Mouse (Mus musculus) MEL (cell line): ENCODE measurements at regions not wholly inside any gene's neighbourhood (a gene's known extent, or its start where the extent isn't known, plus 50 kb on each side); places are given as distances from the start of the nearest gene placed in this dataset.

Experiments used
- DNase-seq: peaks from one replicate; pipeline ENCODE4 v3.0.0; 2011; ENCODE audit warnings: low read depth, low spot score
- H3K27ac ChIP-seq: 2 replicates; pipeline ENCODE4 v1.5.1; 2012; ENCODE audit warnings: low read depth, mild to moderate bottlenecking, control low read depth, low read length, moderate library complexity; ENCODE audit not compliant: control insufficient read depth
- H3K27me3 ChIP-seq, 2 experiments: fragments of 150-350 bp in 1 of 2; sonication (generic) in 1 of 2; 2 replicates each; pipeline ENCODE4 v1.6.1; 2012; ENCODE audit warnings: low read length in 2 of 2, mild to moderate bottlenecking in 2 of 2, improper control_type of control experiment in 1 of 2, moderate library complexity in 1 of 2; ENCODE audit not compliant: insufficient read depth in 2 of 2, control insufficient read depth in 1 of 2
- H3K36me3 ChIP-seq, 2 experiments: 2 replicates each; pipeline ENCODE4 v1.6.1; 2012 to 2014; ENCODE audit warnings: low read length in 2 of 2, improper control_type of control experiment in 1 of 2, inconsistent platforms in 1 of 2, mild to moderate bottlenecking in 1 of 2; ENCODE audit not compliant: insufficient read depth in 2 of 2, control insufficient read depth in 1 of 2
- H3K4me1 ChIP-seq, 2 experiments: fragments of 150-350 bp in 1 of 2; sonication (generic) in 1 of 2; 2 replicates each; pipeline ENCODE4 v1.6.1; 2012; ENCODE audit warnings: low read length in 2 of 2, improper control_type of control experiment in 1 of 2, mild to moderate bottlenecking in 1 of 2; ENCODE audit not compliant: insufficient read depth in 2 of 2, control insufficient read depth in 1 of 2
- H3K4me3 ChIP-seq, 2 experiments: fragments of 150-350 bp in 1 of 2; sonication (generic) in 1 of 2; 2 replicates each; pipeline ENCODE4 v1.5.1; 2012; ENCODE audit warnings: low read depth in 2 of 2, low read length in 2 of 2, mild to moderate bottlenecking in 2 of 2, moderate library complexity in 2 of 2, control low read depth in 1 of 2, improper control_type of control experiment in 1 of 2; ENCODE audit not compliant: control insufficient read depth in 1 of 2, insufficient read depth in 1 of 2
- H3K79me2 ChIP-seq: 2 replicates; pipeline ENCODE4 v1.6.1; 2012; ENCODE audit warnings: mild to moderate bottlenecking, low read length, moderate library complexity; ENCODE audit not compliant: control insufficient read depth, poor library complexity, insufficient read depth
- H3K9ac ChIP-seq: 2 replicates; pipeline ENCODE4 v1.6.1; 2012; ENCODE audit warnings: low read depth, mild to moderate bottlenecking, control low read depth, low read length, moderate library complexity; ENCODE audit not compliant: control insufficient read depth, poor library complexity, severe bottlenecking
- H3K9me3 ChIP-seq: fragments of 150-350 bp; sonication (generic); replicated peaks from 2 replicates; pipeline ENCODE4 v1.6.1; 2012; ENCODE audit warnings: mild to moderate bottlenecking, low read length, improper control_type of control experiment, moderate library complexity; ENCODE audit not compliant: insufficient read depth
- CHD1 ChIP-seq: IDR thresholded peaks from 2 replicates; pipeline ENCODE4 v1.6.1; 2012; ENCODE audit warnings: low read depth, mild to moderate bottlenecking, inconsistent platforms, low read length, improper control_type of control experiment
- CHD2 ChIP-seq: IDR thresholded peaks from 2 replicates; pipeline ENCODE4 v1.6.1; 2011; ENCODE audit warnings: low read length, improper control_type of control experiment
- CTCF ChIP-seq, 3 experiments: IDR thresholded peaks in 2 of 3; conservative IDR thresholded peaks in 1 of 3; 2 replicates each; pipeline ENCODE4 v1.5.1; 2011 to 2012; ENCODE audit warnings: low read length in 3 of 3, low read depth in 2 of 3, mild to moderate bottlenecking in 2 of 3, improper control_type of control experiment in 1 of 3, inconsistent platforms in 1 of 3, mixed read lengths in 1 of 3, moderate library complexity in 1 of 3; ENCODE audit not compliant: control insufficient read depth in 1 of 3, insufficient read depth in 1 of 3, poor library complexity in 1 of 3, severe bottlenecking in 1 of 3
- E2F4 ChIP-seq: IDR thresholded peaks from 2 replicates; pipeline ENCODE4 v1.6.1; 2011; ENCODE audit warnings: low read depth, low read length, improper control_type of control experiment, borderline replicate concordance
- ELF1 ChIP-seq: IDR thresholded peaks from 2 replicates; pipeline ENCODE4 v1.6.1; 2014; ENCODE audit warnings: low read depth, mild to moderate bottlenecking, inconsistent platforms, low read length, improper control_type of control experiment, moderate library complexity
- ETS1 ChIP-seq: IDR thresholded peaks from 2 replicates; pipeline ENCODE4 v1.6.1; 2012; ENCODE audit warnings: low read depth, mild to moderate bottlenecking, inconsistent platforms, low read length, improper control_type of control experiment, moderate library complexity
- KAT2A ChIP-seq: conservative IDR thresholded peaks from 2 replicates; pipeline ENCODE4 v1.6.1; 2012; ENCODE audit warnings: low read depth, low read length, improper control_type of control experiment, inconsistent platforms
- MAFK ChIP-seq: IDR thresholded peaks from 2 replicates; pipeline ENCODE4 v1.6.1; 2011; ENCODE audit warnings: low read depth, mild to moderate bottlenecking, low read length, improper control_type of control experiment, borderline replicate concordance
- MAX ChIP-seq: IDR thresholded peaks from 2 replicates; pipeline ENCODE4 v1.6.1; 2011; ENCODE audit warnings: low read length, improper control_type of control experiment
- MEF2A ChIP-seq: IDR thresholded peaks from 2 replicates; pipeline ENCODE4 v1.6.1; 2014; ENCODE audit warnings: low read depth, mild to moderate bottlenecking, inconsistent platforms, low read length, improper control_type of control experiment; ENCODE audit not compliant: poor library complexity, insufficient replicate concordance, severe bottlenecking; ENCODE audit errors: extremely low read depth
- MXI1 ChIP-seq: IDR thresholded peaks from 2 replicates; pipeline ENCODE4 v1.6.1; 2011; ENCODE audit warnings: mild to moderate bottlenecking, low read depth, low read length, improper control_type of control experiment
- MYC ChIP-seq: IDR thresholded peaks from 2 replicates; pipeline ENCODE4 v1.6.1; 2011; ENCODE audit warnings: low read depth, mild to moderate bottlenecking, low read length, improper control_type of control experiment, moderate library complexity
- NELFE ChIP-seq: IDR thresholded peaks from 2 replicates; pipeline ENCODE4 v1.6.1; 2011; ENCODE audit warnings: low read depth, low read length, improper control_type of control experiment
- POLR2A ChIP-seq, 2 experiments: IDR thresholded peaks; 2 replicates each; pipeline ENCODE4 v1.6.1; 2011 to 2012; ENCODE audit warnings: low read length in 2 of 2, mild to moderate bottlenecking in 2 of 2, control low read depth in 1 of 2, improper control_type of control experiment in 1 of 2, low read depth in 1 of 2, moderate library complexity in 1 of 2; ENCODE audit not compliant: control insufficient read depth in 1 of 2, insufficient read depth in 1 of 2, poor library complexity in 1 of 2
- POLR2AphosphoS2 ChIP-seq: IDR thresholded peaks from 2 replicates; pipeline ENCODE4 v1.6.1; 2011; ENCODE audit warnings: low read length, improper control_type of control experiment
- POLR2AphosphoS5 ChIP-seq: IDR thresholded peaks from 2 replicates; pipeline ENCODE4 v1.6.1; 2012; ENCODE audit warnings: low read depth, borderline replicate concordance, mild to moderate bottlenecking, inconsistent platforms, low read length, moderate library complexity, mixed read lengths
- RCOR1 ChIP-seq: IDR thresholded peaks from 2 replicates; pipeline ENCODE4 v1.6.1; 2012; ENCODE audit warnings: low read depth, mild to moderate bottlenecking, inconsistent platforms, low read length, improper control_type of control experiment
- SIN3A ChIP-seq: IDR thresholded peaks from 2 replicates; pipeline ENCODE4 v1.6.1; 2012; ENCODE audit warnings: low read length, improper control_type of control experiment, inconsistent platforms
- SMC3 ChIP-seq: IDR thresholded peaks from 2 replicates; pipeline ENCODE4 v1.6.1; 2011; ENCODE audit warnings: low read depth, low read length, improper control_type of control experiment
- TCF12 ChIP-seq: IDR thresholded peaks from 2 replicates; pipeline ENCODE4 v1.6.1; 2014; ENCODE audit warnings: low read depth, mild to moderate bottlenecking, inconsistent platforms, low read length, improper control_type of control experiment, moderate library complexity
- USF1 ChIP-seq: IDR thresholded peaks from 2 replicates; pipeline ENCODE4 v1.6.1; 2014; ENCODE audit warnings: low read depth, mild to moderate bottlenecking, inconsistent platforms, low read length, improper control_type of control experiment, moderate library complexity
- USF2 ChIP-seq, 2 experiments: IDR thresholded peaks; 2 replicates each; pipeline ENCODE4 v1.6.1; 2011 to 2012; ENCODE audit warnings: improper control_type of control experiment in 2 of 2, low read length in 2 of 2, borderline replicate concordance in 1 of 2, inconsistent platforms in 1 of 2, low read depth in 1 of 2, mild to moderate bottlenecking in 1 of 2; ENCODE audit not compliant: insufficient read depth in 1 of 2
- ZMIZ1 ChIP-seq: IDR thresholded peaks from 2 replicates; pipeline ENCODE4 v1.6.1; 2012; ENCODE audit warnings: low read depth, mild to moderate bottlenecking, inconsistent platforms, low read length, improper control_type of control experiment, moderate library complexity
- ZNF384 ChIP-seq: IDR thresholded peaks from 2 replicates; pipeline ENCODE4 v1.6.1; 2012; ENCODE audit warnings: low read depth, mild to moderate bottlenecking, inconsistent platforms, low read length, improper control_type of control experiment

DNA sequence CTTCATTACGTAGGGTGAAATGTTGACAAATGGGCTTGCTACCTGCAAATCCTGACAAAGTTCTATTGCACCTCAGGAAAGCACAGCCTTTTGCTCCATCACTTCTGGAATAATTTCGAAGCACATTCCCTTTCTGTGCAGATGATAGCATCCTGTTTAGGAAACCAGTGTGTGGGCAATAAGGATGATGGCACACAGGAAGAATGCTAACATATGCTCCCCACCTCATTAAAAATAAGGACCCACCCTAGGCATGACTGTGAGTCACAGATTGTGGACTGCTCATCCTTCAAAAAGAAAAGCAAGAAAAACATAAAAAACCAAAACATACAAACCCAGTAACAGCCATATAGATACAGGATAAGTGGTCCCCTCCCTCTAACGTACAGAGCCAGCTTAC is 226.2 kb downstream of the Tox3 start:
- TF ChIP-seq CHD1 (no peak), CHD2 (no peak), SMC3 (no peak), MYC (no peak), E2F4 (no peak), ZMIZ1 (no peak), NELFE (no peak), KAT2A (no peak), USF1 (no peak), TCF12 (no peak), MAFK (no peak), MEF2A (no peak), POLR2A (IDR thresholded peaks at IDR 0.05; ENCODE audit: control insufficient read depth in 1 of 2, insufficient read depth in 1 of 2, low read depth in 1 of 2, low read length in 2 of 2, poor library complexity in 1 of 2) (no peak)
- H3K79me2 ChIP-seq = no peaks in the 10 kb centered on the region
- H3K27ac ChIP-seq = no peak overlapping the region
- no peak overlapping the region for H3K9ac ChIP-seq
- no peak overlapping the region for H3K4me3 ChIP-seq
- H3K4me1 ChIP-seq = no peaks in the 10 kb centered on the region
- no peak for DNase-seq
- no peaks in the 10 kb centered on the region for H3K27me3 ChIP-seq
- no peaks in the 10 kb centered on the region for H3K9me3 ChIP-seq
- no peaks in the 10 kb centered on the region for H3K36me3 ChIP-seq

DNA sequence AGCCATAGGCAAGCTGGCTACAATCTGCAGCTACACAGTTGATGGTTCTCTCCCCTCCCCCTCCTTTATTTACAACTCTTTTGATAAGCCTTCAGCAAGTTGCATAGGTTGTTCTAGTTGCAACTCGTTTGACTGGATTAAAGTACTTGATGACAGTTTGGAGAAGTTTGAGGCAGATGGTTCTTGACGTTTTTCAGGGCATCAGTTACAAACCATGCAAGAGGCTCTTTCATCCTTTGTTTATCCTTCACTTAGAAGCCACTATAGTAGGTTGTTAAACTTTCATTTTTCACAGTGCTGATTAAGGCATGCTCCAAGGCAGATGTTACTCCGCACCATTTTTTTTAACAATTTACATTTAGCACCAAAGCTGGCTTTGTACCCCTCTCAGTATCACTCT is 227.1 kb downstream of the Tox3 start:
- DNase-seq = no peak
- H3K4me3 ChIP-seq = no peak overlapping the region
- H3K79me2 ChIP-seq = no peaks in the 10 kb centered on the region

More for the DNA sequence above, 227.1 kb downstream of the Tox3 start:
- H3K4me1 ChIP-seq = no peaks in the 10 kb centered on the region
- H3K9ac ChIP-seq = no peak overlapping the region
- H3K27ac ChIP-seq = no peak overlapping the region
- H3K36me3 ChIP-seq = no peaks in the 10 kb centered on the region
- no peak for TF ChIP-seq MAFK
- TF ChIP-seq CTCF (IDR thresholded peaks at IDR 0.05 in 2 of 3, conservative IDR thresholded peaks at IDR 0.05 in 1 of 3; ENCODE audit: control insufficient read depth in 1 of 3, insufficient read depth in 1 of 3, low read depth in 2 of 3, low read length in 3 of 3, poor library complexity in 1 of 3, severe bottlenecking in 1 of 3) = no peak
- TF ChIP-seq ELF1 = no peak
- no peak for TF ChIP-seq RCOR1
- no peak for TF ChIP-seq ETS1
- no peak for TF ChIP-seq MXI1
- TF ChIP-seq CHD2 = no peak
- no peak for TF ChIP-seq MEF2A
- no peak for TF ChIP-seq POLR2AphosphoS2
- TF ChIP-seq MAX = no peak
- TF ChIP-seq SIN3A = no peak
- no peak for TF ChIP-seq USF2 (IDR thresholded peaks at IDR 0.05; ENCODE audit: borderline replicate concordance in 1 of 2, insufficient read depth in 1 of 2, low read depth in 1 of 2, low read length in 2 of 2)
- no peak for TF ChIP-seq ZNF384
- no peak for TF ChIP-seq POLR2AphosphoS5
- H3K27me3 ChIP-seq = no peaks in the 10 kb centered on the region
- H3K9me3 ChIP-seq = no peaks in the 10 kb centered on the region
